Mouse (Mus musculus) lung, adult 2 months (tissue): ENCODE results near the gene Mettl8.

Source experiments
- CTCF ChIP-seq: fragments of 200-500 bp; IDR thresholded peaks from 2 replicates; pipeline ENCODE4 v1.5.1; 2011; ENCODE audit warnings: mild to moderate bottlenecking, low read length, control low read depth; ENCODE audit not compliant: insufficient read depth
- POLR2A ChIP-seq: fragments of 200-500 bp; IDR thresholded peaks from 2 replicates; pipeline ENCODE4 v1.6.1; 2011; ENCODE audit warnings: low read depth, mild to moderate bottlenecking, control low read depth, low read length, borderline replicate concordance; ENCODE audit errors: extremely low read depth

GRCm38 (mm10) chr2:71090660-71091445 lies 35.5 kb upstream of the Mettl8 start:
- TF ChIP-seq CTCF (peak; percentile 17; the same call in 1 of the 2 replicates), POLR2A (no peak)
